Mouse (Mus musculus): ENCODE results near the gene Galm. TPM values are rescaled to one million over a fixed set of nuclear protein-coding genes. Genes with fewer than 3 reads are reported as not detected.
"Not testable (repeated sequence)": the region's sequence is repeated elsewhere in the genome, so short reads cannot be mapped to it uniquely, and the experiment has no call there.

Galm gene
- polyA plus RNA-seq, 1 experiment from 2014 or later: 67.2 TPM

GRCm38 (mm10) chr17:80170951-80171350 lies 43.7 kb downstream of the Galm start:
- WGBS: 86% methylated on average over 7 of the region's 7 CpGs
- H3K27me3 ChIP-seq (replicated peaks): no peaks in the 10 kb centered on the region
- ATAC-seq: no peak

GRCm38 (mm10) chr17:80171948-80172347 lies 44.7 kb downstream of the Galm start:
- Histone ChIP-seq H3K4me1 (replicated peaks) (peaks cover 9% of the 10 kb centered on the region; the same call in 1 of the 2 replicates), H3K9me3 (no peaks in the 10 kb centered on the region), H3K36me3 (no peaks in the 10 kb centered on the region), H3K27me3 (replicated peaks) (no peaks in the 10 kb centered on the region), H3K4me2 (replicated peaks) (no peak overlapping the region), H3K9ac (no peak overlapping the region), H3K27ac (no peak overlapping the region), H3K4me3 (replicated peaks) (no peak overlapping the region)
- ATAC-seq: no peak
- 90% methylated on average over 4 of the region's 4 CpGs for WGBS

More at GRCm38 (mm10) chr17:80170951-80171350, 43.7 kb downstream of the Galm start:
- no peak overlapping the region for H3K4me3 ChIP-seq (replicated peaks)
- no peak overlapping the region for H3K27ac ChIP-seq
- no peaks in the 10 kb centered on the region for H3K9me3 ChIP-seq
- no peaks in the 10 kb centered on the region for H3K36me3 ChIP-seq
- H3K9ac ChIP-seq: no peak overlapping the region
- H3K4me2 ChIP-seq (replicated peaks): no peak overlapping the region
- H3K4me1 ChIP-seq (replicated peaks): peaks cover 9% of the 10 kb centered on the region; the same call in 1 of the 2 replicates

- ATAC-seq: no peak
- H3K9ac ChIP-seq: no peak overlapping the region
- peaks cover 6% of the 10 kb centered on the region; the same call in 1 of the 2 replicates for H3K4me1 ChIP-seq (replicated peaks)
- no peaks in the 10 kb centered on the region for H3K9me3 ChIP-seq
- 87% methylated on average over 5 of the region's 5 CpGs for WGBS
- no peak overlapping the region for H3K27ac ChIP-seq
- no peaks in the 10 kb centered on the region for H3K27me3 ChIP-seq (replicated peaks)
- no peaks in the 10 kb centered on the region for H3K36me3 ChIP-seq
- H3K4me2 ChIP-seq (replicated peaks): no peak overlapping the region
- H3K4me3 ChIP-seq (replicated peaks): no peak overlapping the region
Observed at GRCm38 (mm10) chr17:80172761-80173160, 45.5 kb downstream of the Galm start.

GRCm38 (mm10) chr17:80173708-80174107 lies 46.4 kb downstream of the Galm start:
- Histone ChIP-seq H3K4me1 (replicated peaks) (0 out of 2 replicates have a peak, but pooled peaks cover under 1% of the 10 kb centered on the region), H3K9me3 (no peaks in the 10 kb centered on the region), H3K36me3 (no peaks in the 10 kb centered on the region), H3K27ac (no peak overlapping the region), H3K27me3 (replicated peaks) (no peaks in the 10 kb centered on the region), H3K4me3 (replicated peaks) (no peak overlapping the region), H3K9ac (no peak overlapping the region), H3K4me2 (replicated peaks) (no peak overlapping the region)
- WGBS: 90% methylated on average over 2 of the region's 2 CpGs
- no peak for ATAC-seq

- no peak overlapping the region for H3K27ac ChIP-seq
- no peaks in the 10 kb centered on the region for H3K4me1 ChIP-seq (replicated peaks)
- H3K9me3 ChIP-seq: no peaks in the 10 kb centered on the region
- no peaks in the 10 kb centered on the region for H3K27me3 ChIP-seq (replicated peaks)
- H3K4me2 ChIP-seq (replicated peaks): no peak overlapping the region
- no peak overlapping the region for H3K9ac ChIP-seq
- WGBS: 79% methylated on average over 3 of the region's 3 CpGs
- no peaks in the 10 kb centered on the region for H3K36me3 ChIP-seq
- H3K4me3 ChIP-seq (replicated peaks): no peak overlapping the region
- ATAC-seq: no peak
Observed at GRCm38 (mm10) chr17:80174146-80174545, 46.9 kb downstream of the Galm start.

- Histone ChIP-seq H3K27me3 (replicated peaks) (no peaks in the 10 kb centered on the region), H3K4me3 (replicated peaks) (no peak overlapping the region), H3K4me1 (replicated peaks) (no peaks in the 10 kb centered on the region), H3K9ac (no peak overlapping the region), H3K4me2 (replicated peaks) (no peak overlapping the region), H3K9me3 (no peaks in the 10 kb centered on the region), H3K27ac (no peak overlapping the region), H3K36me3 (no peaks in the 10 kb centered on the region)
- ATAC-seq: no peak
- WGBS: 73% methylated on average over 19 of the region's 19 CpGs
Observed at GRCm38 (mm10) chr17:80174699-80175385, 47.6 kb downstream of the Galm start.

- Histone ChIP-seq H3K4me2 (replicated peaks) (no peak overlapping the region), H3K27me3 (replicated peaks) (no peaks in the 10 kb centered on the region), H3K27ac (no peak overlapping the region), H3K36me3 (no peaks in the 10 kb centered on the region), H3K4me1 (replicated peaks) (no peaks in the 10 kb centered on the region), H3K9me3 (no peaks in the 10 kb centered on the region), H3K4me3 (replicated peaks) (no peak overlapping the region), H3K9ac (no peak overlapping the region)
- WGBS: 86% methylated on average over 4 of the region's 4 CpGs
- no peak for ATAC-seq
Observed at GRCm38 (mm10) chr17:80175386-80175739, 48.1 kb downstream of the Galm start.

- H3K4me1 ChIP-seq (replicated peaks): no peaks in the 10 kb centered on the region
- no peaks in the 10 kb centered on the region for H3K36me3 ChIP-seq
- no peaks in the 10 kb centered on the region for H3K27me3 ChIP-seq (replicated peaks)
- ATAC-seq: no peak
- no peaks in the 10 kb centered on the region for H3K9me3 ChIP-seq
- no peak overlapping the region for H3K4me3 ChIP-seq (replicated peaks)
- H3K4me2 ChIP-seq (replicated peaks): no peak overlapping the region
- no peak overlapping the region for H3K27ac ChIP-seq
- no peak overlapping the region for H3K9ac ChIP-seq
- WGBS: 92% methylated on average over 3 of the region's 3 CpGs
Observed at GRCm38 (mm10) chr17:80175966-80176365, 48.7 kb downstream of the Galm start.

- H3K4me3 ChIP-seq (replicated peaks); H3K36me3 ChIP-seq; H3K4me1 ChIP-seq (replicated peaks); H3K4me2 ChIP-seq (replicated peaks); H3K9me3 ChIP-seq; H3K27ac ChIP-seq; H3K9ac ChIP-seq; ATAC-seq; H3K27me3 ChIP-seq (replicated peaks): not testable (repeated sequence)
- 97% methylated on average over 3 of the region's 3 CpGs for WGBS
Observed at GRCm38 (mm10) chr17:80178846-80179245, 51.6 kb downstream of the Galm start.

- Histone ChIP-seq H3K4me3 (replicated peaks) (no peak overlapping the region), H3K27ac (no peak overlapping the region)
- 1% methylated on average over 6 of the region's 6 CpGs for WGBS
Observed at GRCm38 (mm10) chr17:80179959-80180358, 52.7 kb downstream of the Galm start.

GRCm38 (mm10) chr17:80180468-80180867 lies 53.2 kb downstream of the Galm start:
- no peak overlapping the region for H3K4me2 ChIP-seq (replicated peaks)
- no peak overlapping the region for H3K27ac ChIP-seq
- peak; percentile 51 for ATAC-seq
- H3K27me3 ChIP-seq (replicated peaks): no peaks in the 10 kb centered on the region
- no peak overlapping the region for H3K9ac ChIP-seq
- no peaks in the 10 kb centered on the region for H3K9me3 ChIP-seq
- H3K4me1 ChIP-seq (replicated peaks): no peaks in the 10 kb centered on the region
- H3K36me3 ChIP-seq: no peaks in the 10 kb centered on the region
- no peak overlapping the region for H3K4me3 ChIP-seq (replicated peaks)

More at GRCm38 (mm10) chr17:80179959-80180358, 52.7 kb downstream of the Galm start:
- no peaks in the 10 kb centered on the region for H3K36me3 ChIP-seq
- H3K9me3 ChIP-seq: no peaks in the 10 kb centered on the region
- H3K4me1 ChIP-seq (replicated peaks): no peaks in the 10 kb centered on the region
- peak; percentile 61 for ATAC-seq
- no peak overlapping the region for H3K4me2 ChIP-seq (replicated peaks)
- no peaks in the 10 kb centered on the region for H3K27me3 ChIP-seq (replicated peaks)
- H3K9ac ChIP-seq: no peak overlapping the region

- H3K27me3 ChIP-seq (replicated peaks): no peaks in the 10 kb centered on the region
- no peak overlapping the region for H3K4me3 ChIP-seq (replicated peaks)
- H3K36me3 ChIP-seq: no peaks in the 10 kb centered on the region
- no peak for ATAC-seq
- no peaks in the 10 kb centered on the region for H3K9me3 ChIP-seq
- WGBS: 82% methylated on average over 10 of the region's 10 CpGs
- H3K9ac ChIP-seq: no peak overlapping the region
- H3K27ac ChIP-seq: no peak overlapping the region
- no peak overlapping the region for H3K4me2 ChIP-seq (replicated peaks)
- H3K4me1 ChIP-seq (replicated peaks): no peaks in the 10 kb centered on the region
Observed at GRCm38 (mm10) chr17:80183615-80184014, 56.3 kb downstream of the Galm start.

- H3K27me3 ChIP-seq (replicated peaks): no peaks in the 10 kb centered on the region
- no peak for ATAC-seq
- no peak overlapping the region for H3K4me3 ChIP-seq (replicated peaks)
- 66% methylated on average over 5 of the region's 5 CpGs for WGBS
- no peaks in the 10 kb centered on the region for H3K9me3 ChIP-seq
- H3K4me1 ChIP-seq (replicated peaks): no peaks in the 10 kb centered on the region
- H3K9ac ChIP-seq: no peak overlapping the region
- H3K27ac ChIP-seq: no peak overlapping the region
- peaks cover 6% of the 10 kb centered on the region; the same call in 1 of the 2 replicates for H3K36me3 ChIP-seq
- no peak overlapping the region for H3K4me2 ChIP-seq (replicated peaks)
Observed at GRCm38 (mm10) chr17:80193075-80193474, 65.8 kb downstream of the Galm start.

All from intestine, embryonic 15.5 days (tissue).